Mouse (Mus musculus) hematopoietic stem cell, adult 5-6 weeks (primary cell): ENCODE data around the gene Taldo1. TPM values are rescaled to one million over a fixed set of nuclear protein-coding genes. Genes with fewer than 3 reads are reported as not detected.

Experiments
- ATAC-seq, 2 experiments: fragments of 125-278 bp in 1 of 2; replicated peaks in 1 of 2; 2 replicates each; pipeline ENCODE4 v1.8.0; 2016 to 2017; ENCODE audit warnings: inconsistent platforms in 2 of 2, mild to moderate bottlenecking in 2 of 2, moderate number of reproducible peaks in 2 of 2, low read depth in 1 of 2, moderate TSS enrichment in 1 of 2; ENCODE audit not compliant: low FRiP score in 2 of 2, poor library complexity in 2 of 2, severe bottlenecking in 2 of 2, insufficient read depth in 1 of 2, low TSS enrichment in 1 of 2
- total RNA-seq: library from RNA; stranded (forward); fragments of 172-1452, 232-1000 nt; gene quantifications from 2 replicates; pipeline ENCODE4 v1.2.3, GENCODE M21; 2017

Gene Taldo1
- total RNA-seq, 1 experiment from 2014 or later, result 227 TPM

- ATAC-seq, result peak; percentile 85 to 88
Observed at GRCm38 (mm10) chr7:141413809-141414584, 22.0 kb downstream of the Taldo1 start, which contains the start of gene Gatd1. Gatd1 (minus strand) TSS chr7:141414136.

- no peak for ATAC-seq
Observed at GRCm38 (mm10) chr7:141416144-141416841, 24.3 kb downstream of the Taldo1 start.

GRCm38 (mm10) chr7:141417731-141418681 lies 26.0 kb downstream of the Taldo1 start:
- no peak for ATAC-seq

- peak in 1 of 2 experiments; percentile 57; a peak in 1 of 4 replicates for ATAC-seq
Observed at GRCm38 (mm10) chr7:141418970-141419369, 27.0 kb downstream of the Taldo1 start.

GRCm38 (mm10) chr7:141420030-141420702 lies 28.2 kb downstream of the Taldo1 start:
- no peak for ATAC-seq

- ATAC-seq, result no peak
Observed at GRCm38 (mm10) chr7:141423811-141424210, 31.8 kb downstream of the Taldo1 start.

- no peak for ATAC-seq
Observed at GRCm38 (mm10) chr7:141426948-141427730, 35.1 kb downstream of the Taldo1 start.

GRCm38 (mm10) chr7:141428701-141429100 lies 36.7 kb downstream of the Taldo1 start:
- ATAC-seq, result no peak

- ATAC-seq, result no peak
Observed at GRCm38 (mm10) chr7:141429310-141429709, 37.3 kb downstream of the Taldo1 start, which contains the start of gene Cend1. Cend1 (minus strand) TSS chr7:141429491.

- ATAC-seq, result no peak
Observed at GRCm38 (mm10) chr7:141429840-141430584, 38.0 kb downstream of the Taldo1 start.

- ATAC-seq, result no peak
Observed at GRCm38 (mm10) chr7:141430585-141431240, 38.7 kb downstream of the Taldo1 start.

- ATAC-seq, result no peak
Observed at GRCm38 (mm10) chr7:141431434-141432185, 39.6 kb downstream of the Taldo1 start.

GRCm38 (mm10) chr7:141432186-141432611 lies 40.2 kb downstream of the Taldo1 start:
- peak in 1 of 2 experiments; percentile 33; a peak in 2 of 4 replicates for ATAC-seq

GRCm38 (mm10) chr7:141432741-141433516 lies 40.9 kb downstream of the Taldo1 start:
- ATAC-seq, result no peak
